Mouse (Mus musculus) megakaryocyte-erythroid progenitor cell, adult 5-6 weeks (primary cell): ENCODE measurements around the gene Errfi1. TPM values are rescaled to one million over a fixed set of nuclear protein-coding genes. Genes with fewer than 3 reads are reported as not detected.
A peak's percentile ranks its signal among the peaks of the same experiment; 100 is the strongest.
"Not testable (repeated sequence)": the region's sequence is repeated elsewhere in the genome, so short reads cannot be mapped to it uniquely, and the experiment has no call there.

Experiments used
- ATAC-seq: replicated peaks from 2 replicates; pipeline ENCODE4 v1.8.0; 2016; ENCODE audit warnings: mild to moderate bottlenecking, inconsistent platforms; ENCODE audit not compliant: severe bottlenecking, poor library complexity, low FRiP score, low TSS enrichment
- total RNA-seq, 2 experiments: library from RNA; stranded (forward) in 1 of 2; stranded (reverse) in 1 of 2; fragments of 200-1000, 215-1000 nt in 1 of 2; fragments of >200 nt in 1 of 2; fragmentation: Nextera tagmentation in 1 of 2; gene quantifications; 2 replicates each; pipeline ENCODE4 v1.2.3; 2014 to 2017

Errfi1 gene
- total RNA-seq, 2 experiments from 2014 or later = 1.2 TPM; not detected in 1

- not testable (repeated sequence) for ATAC-seq
These were observed 54.8 kb downstream of the Errfi1 start for GRCm38 (mm10) chr4:150908512-150908911.

GRCm38 (mm10) chr4:150909451-150910156 is 55.9 kb downstream of the Errfi1 start:
- ATAC-seq = peak; percentile 75

- ATAC-seq = no peak
These were observed 56.6 kb downstream of the Errfi1 start for GRCm38 (mm10) chr4:150910164-150910951.

GRCm38 (mm10) chr4:150913743-150914142 is 60.0 kb downstream of the Errfi1 start:
- ATAC-seq = no peak

GRCm38 (mm10) chr4:150914290-150914733 is 60.6 kb downstream of the Errfi1 start, which contains the start of the genes Park7 and Tnfrsf9:
Gene Park7, minus strand, starts transcription at chr4:150914437.
Gene Tnfrsf9, plus strand, starts transcription at chr4:150914562.
- ATAC-seq = peak; percentile 90

- no peak for ATAC-seq
These were observed 61.6 kb downstream of the Errfi1 start for GRCm38 (mm10) chr4:150915181-150915906.

- ATAC-seq = no peak
These were observed 63.8 kb downstream of the Errfi1 start for GRCm38 (mm10) chr4:150917336-150918027.

Other genes starting within 250 kb of the Errfi1 start
- not detected in 2 replicates for gene Slc45a1, start 201.7 kb upstream of the Errfi1 start, total RNA-seq (2014; fragmentation: Nextera tagmentation)
- not detected in 2 replicates for gene Slc45a1, start 201.7 kb upstream of the Errfi1 start, total RNA-seq (2017)
- gene Park7, start 60.5 kb downstream of the Errfi1 start, total RNA-seq (2014; fragmentation: Nextera tagmentation) = 339 and 364 TPM in 2 replicates
- 415 and 488 TPM in 2 replicates for gene Park7, start 60.5 kb downstream of the Errfi1 start, total RNA-seq (2017)
- gene Tnfrsf9, start 60.6 kb downstream of the Errfi1 start, total RNA-seq (2014; fragmentation: Nextera tagmentation) = 2.6 TPM in 1 of 2 replicates, not detected in the other
- 7.2 TPM in 1 of 2 replicates, not detected in the other for gene Tnfrsf9, start 60.6 kb downstream of the Errfi1 start, total RNA-seq (2017)
- not detected in 2 replicates for gene Uts2, start 143.2 kb downstream of the Errfi1 start, total RNA-seq (2014; fragmentation: Nextera tagmentation)
- gene Uts2, start 143.2 kb downstream of the Errfi1 start, total RNA-seq (2017) = not detected in 2 replicates
- gene Per3, start 190.7 kb downstream of the Errfi1 start, total RNA-seq (2014; fragmentation: Nextera tagmentation) = 8.4 and 8.9 TPM in 2 replicates
- gene Per3, start 190.7 kb downstream of the Errfi1 start, total RNA-seq (2017) = 4.4 and 6.1 TPM in 2 replicates
- 39.5 and 57.8 TPM in 2 replicates for gene Vamp3, start 204.0 kb downstream of the Errfi1 start, total RNA-seq (2014; fragmentation: Nextera tagmentation)
- gene Vamp3, start 204.0 kb downstream of the Errfi1 start, total RNA-seq (2017) = 46.4 and 55.0 TPM in 2 replicates
- not detected in 2 replicates for gene Gm13090, start 235.7 kb downstream of the Errfi1 start, total RNA-seq (2014; fragmentation: Nextera tagmentation)
- gene Gm13090, start 235.7 kb downstream of the Errfi1 start, total RNA-seq (2017) = not detected in 2 replicates